Comparison of ENCODE assay signal across 32 mouse cellular contexts in the genomic region with DNA sequence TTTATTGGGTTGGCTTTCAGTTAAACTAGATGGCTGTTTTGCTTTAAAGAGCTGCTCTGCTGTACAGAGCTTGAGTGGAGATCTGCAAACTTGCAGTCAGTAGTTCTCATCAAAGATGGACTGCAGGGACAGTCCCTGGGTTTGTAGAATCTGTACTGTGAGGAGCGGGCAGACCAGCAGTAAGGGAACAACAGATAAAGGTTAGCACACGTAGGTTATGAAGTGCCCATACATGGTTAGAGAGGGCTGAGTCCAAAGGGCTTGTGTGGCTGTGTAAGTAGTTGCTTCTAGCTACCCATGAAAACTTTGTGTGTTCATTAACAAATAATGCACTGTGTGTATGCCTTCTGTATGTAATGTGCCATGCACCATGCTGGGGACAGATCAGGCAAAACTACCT. TPM values are rescaled to one million over a fixed set of nuclear protein-coding genes. Genes with fewer than 3 reads are reported as not detected.
A peak's percentile ranks its signal among the peaks of the same experiment; 100 is the strongest.
DNase-seq lines count a peak whose midpoint lies in the region; ATAC-seq and TF ChIP-seq lines count a peak whose summit lies in the region.
"Had no signal": no experiment of that assay in that cellular context is flagged by ENCODE, and none has a peak within 500 bp of the region (broad histone marks: within the 10 kb centered on the region; RNA-seq: fewer than 3 reads in every experiment).

No protein-coding gene starts in this region.

- H3K36me3 ChIP-seq in forebrain, embryonic 11.5 days (ENCODE audit: control insufficient read depth, insufficient read depth, low read length), result no peaks in the 10 kb centered on the region
- H3K36me3 ChIP-seq in forebrain, embryonic 16.5 days (ENCODE audit: control insufficient read depth, insufficient read depth), result no peaks in the 10 kb centered on the region
- H3K36me3 ChIP-seq in liver, embryonic 16.5 days (ENCODE audit: control insufficient read depth, insufficient read depth), result no peaks in the 10 kb centered on the region
- no peaks in the 10 kb centered on the region for H3K36me3 ChIP-seq in liver, embryonic 11.5 days (ENCODE audit: control insufficient read depth, insufficient read depth, low read length)
- no peaks in the 10 kb centered on the region for H3K36me3 ChIP-seq in CH12.LX (replicated peaks in 1 of 2; ENCODE audit: control insufficient read depth in 1 of 2, insufficient read depth in 1 of 2, low read length in 1 of 2)
- H3K36me3 ChIP-seq: embryonic facial prominence, embryonic 10.5 days; embryonic facial prominence, embryonic 15.5 days; heart, embryonic 10.5 days; hindbrain, embryonic 12.5 days; kidney, embryonic 15.5 days; midbrain, embryonic 12.5 days; neural tube, embryonic 12.5 days; stomach, embryonic 15.5 days had no signal

- 89% methylated on average over 2 of the region's 2 CpGs for WGBS in forebrain, embryonic 11.5 days
- WGBS in forebrain, embryonic 16.5 days, result 93% methylated on average over 2 of the region's 2 CpGs
- 42% methylated on average over 2 of the region's 2 CpGs for WGBS in liver, embryonic 16.5 days (ENCODE audit: insufficient replicate concordance)
- 63% methylated on average over 2 of the region's 2 CpGs for WGBS in liver, embryonic 11.5 days
- 93% methylated on average over 2 of the region's 2 CpGs for WGBS in olfactory bulb, adult 2 months

- ATAC-seq in forebrain, embryonic 11.5 days (replicated peaks; ENCODE audit: low FRiP score), result no peak
- no peak for ATAC-seq in forebrain, embryonic 16.5 days
- ATAC-seq in liver, embryonic 16.5 days (ENCODE audit: low read depth), result peak; percentile 74
- no peak for ATAC-seq in liver, embryonic 11.5 days (replicated peaks; ENCODE audit: low FRiP score)
- ATAC-seq: forebrain, embryonic 13.5 days; hindbrain, postnatal 0 days had no signal

- peaks cover 4% of the 10 kb centered on the region; the same call in 1 of the 2 replicates for H3K4me1 ChIP-seq in forebrain, embryonic 11.5 days (replicated peaks; ENCODE audit: control insufficient read depth, insufficient read depth, low read length)
- H3K4me1 ChIP-seq in forebrain, embryonic 16.5 days (replicated peaks; ENCODE audit: control insufficient read depth, insufficient read depth, low read length), result peaks cover 14% of the 10 kb centered on the region
- peaks cover 8% of the 10 kb centered on the region for H3K4me1 ChIP-seq in liver, embryonic 16.5 days (ENCODE audit: control insufficient read depth, low read depth, low read length)
- peaks cover 3% of the 10 kb centered on the region; the same call in 1 of the 2 replicates for H3K4me1 ChIP-seq in liver, embryonic 11.5 days (replicated peaks; ENCODE audit: control insufficient read depth, insufficient read depth, low read length)
- peaks cover 30 to 85% of the 10 kb centered on the region in 2 experiments for H3K4me1 ChIP-seq in CH12.LX (ENCODE audit: control insufficient read depth in 1 of 2, insufficient read depth in 2 of 2)
- H3K4me1 ChIP-seq in olfactory bulb, adult 2 months (ENCODE audit: control insufficient read depth, insufficient read depth, low read length), result peaks cover 15% of the 10 kb centered on the region
- H3K4me1 ChIP-seq: neural tube, embryonic 12.5 days had no signal

- dilution Hi-C loops in CH12.LX (cut with MboI; ENCODE audit: extremely low pct_ligation_motif_present, extremely low pct_unique_long_range_greater_than_20kb, low sequenced_read_pairs), result no loop called here

- no peak overlapping the region for H3K9ac ChIP-seq in forebrain, embryonic 11.5 days (ENCODE audit: low read length)
- no peak overlapping the region for H3K9ac ChIP-seq in forebrain, embryonic 16.5 days (replicated peaks; ENCODE audit: low read depth, low read length)
- no peak overlapping the region for H3K9ac ChIP-seq in liver, embryonic 16.5 days (ENCODE audit: low read depth, low read length)
- H3K9ac ChIP-seq in liver, embryonic 11.5 days (ENCODE audit: low read depth, low read length), result no peak overlapping the region
- H3K9ac ChIP-seq in CH12.LX (ENCODE audit: insufficient read depth, low read depth), result no peak overlapping the region
- H3K9ac ChIP-seq: embryonic facial prominence, embryonic 15.5 days; forebrain, embryonic 13.5 days; hindbrain, embryonic 12.5 days; kidney, embryonic 15.5 days; midbrain, embryonic 12.5 days; neural tube, embryonic 12.5 days; stomach, embryonic 15.5 days had no signal

- TF ChIP-seq CTCF in CH12.LX (conservative IDR thresholded peaks at IDR 0.05 in 1 of 2, IDR thresholded peaks at IDR 0.05 in 1 of 2; ENCODE audit: low read depth in 2 of 2, low read length in 2 of 2), result no peak
- TF ChIP-seq CTCF in olfactory bulb, adult 2 months (IDR thresholded peaks at IDR 0.05; ENCODE audit: insufficient read depth, low read depth, low read length), result no peak

- H3K27me3 ChIP-seq in forebrain, embryonic 11.5 days (ENCODE audit: control insufficient read depth, insufficient read depth, low read length), result no peaks in the 10 kb centered on the region
- H3K27me3 ChIP-seq in forebrain, embryonic 16.5 days (replicated peaks; ENCODE audit: control insufficient read depth, insufficient read depth, low read length), result no peaks in the 10 kb centered on the region
- no peaks in the 10 kb centered on the region for H3K27me3 ChIP-seq in liver, embryonic 16.5 days (ENCODE audit: control insufficient read depth, insufficient read depth, low read depth, low read length)
- H3K27me3 ChIP-seq in liver, embryonic 11.5 days (replicated peaks; ENCODE audit: control insufficient read depth, insufficient read depth, low read length), result no peaks in the 10 kb centered on the region
- H3K27me3 ChIP-seq in CH12.LX (replicated peaks), result no peaks in the 10 kb centered on the region
- H3K27me3 ChIP-seq: embryonic facial prominence, embryonic 15.5 days; forebrain, embryonic 13.5 days; hindbrain, embryonic 12.5 days; kidney, embryonic 15.5 days; megakaryocyte, embryonic 14.5 days; midbrain, embryonic 12.5 days; neural tube, embryonic 12.5 days; stomach, embryonic 15.5 days had no signal

- H3K4me2 ChIP-seq in forebrain, embryonic 11.5 days (ENCODE audit: low read depth, low read length, severe bottlenecking), result no peak overlapping the region
- no peak overlapping the region for H3K4me2 ChIP-seq in forebrain, embryonic 16.5 days (ENCODE audit: low read length)
- H3K4me2 ChIP-seq in liver, embryonic 16.5 days (ENCODE audit: low read depth, low read length), result no peak overlapping the region
- H3K4me2 ChIP-seq in liver, embryonic 11.5 days, result no peak overlapping the region
- no peak overlapping the region for H3K4me2 ChIP-seq in CH12.LX (ENCODE audit: insufficient read depth, low read depth, poor library complexity, severe bottlenecking)
- H3K4me2 ChIP-seq: embryonic facial prominence, embryonic 15.5 days; forebrain, embryonic 13.5 days; hindbrain, embryonic 12.5 days; kidney, embryonic 15.5 days; midbrain, embryonic 12.5 days; neural tube, embryonic 12.5 days; stomach, embryonic 15.5 days had no signal

- no peak for TF ChIP-seq POLR2A in CH12.LX (IDR thresholded peaks at IDR 0.05; ENCODE audit: low read depth, low read length)
- TF ChIP-seq POLR2A in olfactory bulb, adult 2 months (IDR thresholded peaks at IDR 0.05; ENCODE audit: insufficient read depth, low read depth, low read length), result no peak

- no peak overlapping the region for H3K4me3 ChIP-seq in forebrain, embryonic 11.5 days (ENCODE audit: low read depth, low read length)
- no peak overlapping the region for H3K4me3 ChIP-seq in forebrain, embryonic 16.5 days (replicated peaks; ENCODE audit: low read length)
- no peak overlapping the region for H3K4me3 ChIP-seq in liver, embryonic 16.5 days (ENCODE audit: low read depth, low read length)
- H3K4me3 ChIP-seq in liver, embryonic 11.5 days (ENCODE audit: low read depth, low read length), result no peak overlapping the region
- no peak overlapping the region for H3K4me3 ChIP-seq in CH12.LX (replicated peaks in 1 of 3; ENCODE audit: low read depth in 2 of 3, low read length in 2 of 3, poor library complexity in 1 of 3)
- no peak overlapping the region for H3K4me3 ChIP-seq in olfactory bulb, adult 2 months (ENCODE audit: insufficient read depth, low read depth, low read length)
- H3K4me3 ChIP-seq: embryonic facial prominence, embryonic 10.5 days; embryonic facial prominence, embryonic 15.5 days; forebrain, embryonic 13.5 days; heart, embryonic 10.5 days; hindbrain, embryonic 12.5 days; kidney, embryonic 15.5 days; layer of hippocampus, adult 2 months; left cerebral cortex, adult 2 months; midbrain, embryonic 12.5 days; myocyte; neural tube, embryonic 12.5 days; stomach, embryonic 15.5 days had no signal

- no peak for TF ChIP-seq RAD21 in CH12.LX (IDR thresholded peaks at IDR 0.05; ENCODE audit: low read depth, low read length)

- no peaks in the 10 kb centered on the region for H3K79me2 ChIP-seq in CH12.LX (replicated peaks; ENCODE audit: control insufficient read depth, extremely low read depth, insufficient read depth, poor library complexity, severe bottlenecking)

- no peaks in the 10 kb centered on the region for H3K9me3 ChIP-seq in forebrain, embryonic 11.5 days (ENCODE audit: control insufficient read depth, low read length)
- no peaks in the 10 kb centered on the region for H3K9me3 ChIP-seq in forebrain, embryonic 16.5 days (ENCODE audit: control insufficient read depth, low read length)
- no peaks in the 10 kb centered on the region for H3K9me3 ChIP-seq in liver, embryonic 16.5 days (replicated peaks; ENCODE audit: control insufficient read depth, low read length)
- no peaks in the 10 kb centered on the region for H3K9me3 ChIP-seq in liver, embryonic 11.5 days (ENCODE audit: control insufficient read depth, low read length)
- H3K9me3 ChIP-seq in CH12.LX (replicated peaks; ENCODE audit: low read length), result no peaks in the 10 kb centered on the region
- H3K9me3 ChIP-seq: embryonic facial prominence, embryonic 10.5 days; embryonic facial prominence, embryonic 15.5 days; forebrain, embryonic 13.5 days; heart, embryonic 10.5 days; hindbrain, embryonic 12.5 days; kidney, embryonic 15.5 days; megakaryocyte, embryonic 14.5 days; midbrain, embryonic 12.5 days; neural tube, embryonic 12.5 days; stomach, embryonic 15.5 days had no signal

- TF ChIP-seq EP300 in CH12.LX (IDR thresholded peaks at IDR 0.05; ENCODE audit: low read length), result no peak

- DNase-seq in forebrain, embryonic 11.5 days (ENCODE audit: low spot score), result peak; percentile 5
- no peak for DNase-seq in liver, embryonic 11.5 days (ENCODE audit: low spot score)
- no peak for DNase-seq in CH12.LX (ENCODE audit: extremely low read depth)
- DNase-seq in spleen, postnatal 36 days (ENCODE audit: low spot score in 2 of 2), result no peak
- DNase-seq: adrenal gland, postnatal 25 days; cerebellum, adult 8-10 months; cerebellum, postnatal 25 days; gastrocnemius, postnatal 14 days; heart, postnatal 36 days; kidney, adult 18-20 months; lung, adult 2 months; lung, postnatal 4 days; right cerebral cortex, postnatal 4 days; thymus, postnatal 14 days had no signal

- no peak overlapping the region for H3K27ac ChIP-seq in forebrain, embryonic 11.5 days (ENCODE audit: low read depth, low read length)
- H3K27ac ChIP-seq in forebrain, embryonic 16.5 days (ENCODE audit: low read length), result no peak overlapping the region
- no peak overlapping the region for H3K27ac ChIP-seq in liver, embryonic 16.5 days (ENCODE audit: low read length)
- H3K27ac ChIP-seq in liver, embryonic 11.5 days (ENCODE audit: low read depth, low read length), result no peak overlapping the region
- H3K27ac ChIP-seq in CH12.LX (ENCODE audit: insufficient read depth, low read depth), result no peak overlapping the region
- 0 out of 2 replicates have a peak overlapping the region, but pooled peaks have one; percentile 8 for H3K27ac ChIP-seq in olfactory bulb, adult 2 months (ENCODE audit: insufficient read depth, low read depth, low read length)
- H3K27ac ChIP-seq: embryonic facial prominence, embryonic 15.5 days; forebrain, embryonic 13.5 days; hindbrain, embryonic 12.5 days; hindbrain, postnatal 0 days; kidney, embryonic 15.5 days; layer of hippocampus, adult 2 months; left cerebral cortex, adult 2 months; midbrain, embryonic 12.5 days; neural tube, embryonic 12.5 days had no signal

- in situ Hi-C loops in CH12.LX (cut with MboI; ENCODE audit: low pct_ligation_motif_present, low pct_unique_long_range_greater_than_20kb, low sequenced_read_pairs), result loop anchor here (5.0 to 10.0 kb wide), 2 partner anchors 35 to 88 kb away; no protein-coding TSS in a partner anchor

RNA-seq across cellular contexts. Expression of gene Sh3bgrl2, which starts 24.2 kb away (rescaled TPM):
- 13.2 TPM in 2 replicates for polyA plus RNA-seq in forebrain, embryonic 11.5 days (2014; fragmentation: Nextera tagmentation; extraction: Ambion mirVana)
- 19.4 and 21.5 TPM in 2 replicates for polyA plus RNA-seq in forebrain, embryonic 16.5 days (2015; fragmentation: Nextera tagmentation; extraction: Ambion mirVana)
- 12.1 and 13.9 TPM in 2 replicates for polyA plus RNA-seq in liver, embryonic 16.5 days (2015; fragmentation: Nextera tagmentation; extraction: Ambion mirVana)
- polyA plus RNA-seq in liver, embryonic 11.5 days (2014; fragmentation: Nextera tagmentation; extraction: Ambion mirVana), result 17.2 and 19.7 TPM in 2 replicates
- total RNA-seq in CH12.LX (2012; rRNA removed) (0.04 and 0.08 TPM in 2 replicates), CH12.LX (2014; rRNA removed) (0.27 TPM in 2 replicates)
- polyA plus RNA-seq in CH12.LX (2012; ENCODE audit: insufficient read length, low read depth), result 0.11 and 0.26 TPM in 2 replicates
- polyA plus RNA-seq in olfactory bulb, adult 2 months (2012; ENCODE audit: insufficient read depth, insufficient read length, low replicate concordance, missing spikeins), result not detected in 2 replicates
- total RNA-seq: granulocyte monocyte progenitor cell, adult 5-6 weeks had no signal
